ENCODE assay signal across 19 mouse cellular contexts in genomic region chr4:59646020-59646696, GRCm38 (mm10). TPM values are rescaled to one million over a fixed set of nuclear protein-coding genes. Genes with fewer than 3 reads are reported as not detected.
A peak's percentile ranks its signal among the peaks of the same experiment; 100 is the strongest.
DNase-seq lines count a peak whose midpoint lies in the region; ATAC-seq and TF ChIP-seq lines count a peak whose summit lies in the region.
"Had no signal": no experiment of that assay in that cellular context is flagged by ENCODE, and none has a peak within 500 bp of the region (broad histone marks: within the 10 kb centered on the region; RNA-seq: fewer than 3 reads in every experiment).

No protein-coding gene starts in this region.

- TF ChIP-seq EP300 in liver, embryonic 14.5 days (IDR thresholded peaks at IDR 0.05; ENCODE audit: low read depth) = peak; percentile 84

- no peak overlapping the region for H3K9ac ChIP-seq in intestine, embryonic 15.5 days
- peak overlapping the region; percentile 50 for H3K9ac ChIP-seq in liver, embryonic 14.5 days (replicated peaks)
- H3K9ac ChIP-seq: forebrain, embryonic 13.5 days; lung, embryonic 14.5 days had no signal

- no peaks in the 10 kb centered on the region for H3K36me3 ChIP-seq in intestine, embryonic 15.5 days
- no peaks in the 10 kb centered on the region for H3K36me3 ChIP-seq in liver, embryonic 14.5 days (replicated peaks; ENCODE audit: control insufficient read depth, insufficient read depth, low read depth)

- peak; percentile 18 for DNase-seq in heart, adult 11 months
- no peak for DNase-seq in heart, adult 9 months (ENCODE audit: low spot score in 2 of 2)
- DNase-seq in liver, embryonic 14.5 days (ENCODE audit: low read depth in 3 of 3, low spot score in 3 of 3) = peak; percentile 60 to 67 (median 64)
- DNase-seq in urinary bladder, postnatal 25 days (ENCODE audit: low spot score) = no peak
- DNase-seq in kidney, postnatal 25 days = no peak
- DNase-seq in gastrocnemius, adult 18-20 months (ENCODE audit: low spot score) = no peak
- no peak for DNase-seq in kidney, postnatal 4 days
- DNase-seq: adrenal gland, postnatal 10 days; cerebellum, adult 11-12 months; cerebellum, postnatal 25 days; gastrocnemius, postnatal 14 days; kidney, adult 9 months; lung, embryonic 14.5 days; lung, postnatal 4 days; thymus, postnatal 4 days had no signal

- H3K9me3 ChIP-seq in intestine, embryonic 15.5 days = no peaks in the 10 kb centered on the region
- H3K9me3 ChIP-seq in liver, embryonic 14.5 days (ENCODE audit: control insufficient read depth, low read length) = no peaks in the 10 kb centered on the region
- H3K9me3 ChIP-seq: forebrain, embryonic 13.5 days had no signal

- H3K4me2 ChIP-seq in intestine, embryonic 15.5 days (replicated peaks) = no peak overlapping the region
- H3K4me2 ChIP-seq in liver, embryonic 14.5 days (ENCODE audit: low read depth) = peak overlapping the region; percentile 57
- H3K4me2 ChIP-seq: forebrain, embryonic 13.5 days; lung, embryonic 14.5 days; midbrain, embryonic 11.5 days had no signal

- H3K27me3 ChIP-seq in intestine, embryonic 15.5 days (replicated peaks) = no peaks in the 10 kb centered on the region
- H3K27me3 ChIP-seq in liver, embryonic 14.5 days (ENCODE audit: control insufficient read depth, insufficient read depth, low read length) = no peaks in the 10 kb centered on the region
- H3K27me3 ChIP-seq: forebrain, embryonic 13.5 days had no signal

- ATAC-seq in intestine, embryonic 15.5 days = peak; percentile 71; the same call in 1 of the 2 replicates
- ATAC-seq in liver, embryonic 14.5 days (ENCODE audit: insufficient read depth) = peak; percentile 92
- ATAC-seq: activated CD4-positive, CD25-positive, alpha-beta regulatory T cell, adult 4 months; forebrain, embryonic 13.5 days had no signal

- no peak overlapping the region for H3K27ac ChIP-seq in intestine, embryonic 15.5 days
- H3K27ac ChIP-seq in liver, embryonic 14.5 days = peak overlapping the region; percentile 67
- H3K27ac ChIP-seq: forebrain, embryonic 13.5 days had no signal

- H3K4me3 ChIP-seq in intestine, embryonic 15.5 days (replicated peaks) = no peak overlapping the region
- H3K4me3 ChIP-seq in liver, embryonic 14.5 days (ENCODE audit: insufficient read depth in 1 of 2, low read depth in 2 of 2, low read length in 2 of 2) = peak overlapping the region in 1 of 2 experiments; percentile 27; a peak in 2 of 4 replicates
- H3K4me3 ChIP-seq: forebrain, embryonic 13.5 days had no signal

- no peaks in the 10 kb centered on the region for H3K4me1 ChIP-seq in intestine, embryonic 15.5 days (replicated peaks)
- peaks cover 47 to 48% of the 10 kb centered on the region in 2 experiments for H3K4me1 ChIP-seq in liver, embryonic 14.5 days (replicated peaks; ENCODE audit: control insufficient read depth in 2 of 2, insufficient read depth in 2 of 2, low read length in 1 of 2)

- no peak for TF ChIP-seq CTCF in liver, embryonic 14.5 days (IDR thresholded peaks at IDR 0.05; ENCODE audit: low read depth)

- WGBS in intestine, embryonic 15.5 days = 81% methylated on average over 10 of the region's 10 CpGs
- 14% methylated on average over 10 of the region's 10 CpGs for WGBS in liver, embryonic 14.5 days (ENCODE audit: insufficient replicate concordance)

RNA-seq across cellular contexts. Expression of gene E130308A19Rik, which starts 20.1 kb away (rescaled TPM):
- polyA plus RNA-seq in intestine, embryonic 15.5 days (2015; fragmentation: Nextera tagmentation; extraction: Ambion mirVana) = 14.7 and 15.1 TPM in 2 replicates
- 2.7 and 2.8 TPM in 2 replicates for polyA plus RNA-seq in liver, embryonic 14.5 days (2012; rRNA removed)
- polyA plus RNA-seq in liver, embryonic 14.5 days (2014; fragmentation: Nextera tagmentation; extraction: Ambion mirVana) = 5.7 and 6.3 TPM in 2 replicates
- 1 to 10 TPM; 4.9 to 6.9 TPM for total RNA-seq in gastrocnemius, adult 18-20 months (2021)

Comparison
In these comparisons a context has a peak if more than half of its experiments do, and no peak if none do; other contexts are left out.
1. DNase-seq: peak in heart, adult 11 months (single experiment) and liver, embryonic 14.5 days (3 of 3); none in heart, adult 9 months (0 of 2), urinary bladder, postnatal 25 days (single experiment), kidney, postnatal 25 days (0 of 2), gastrocnemius, adult 18-20 months (single experiment) and kidney, postnatal 4 days (0 of 2).